Mouse (Mus musculus): ENCODE results near the gene Sirt2. TPM values are rescaled to one million over a fixed set of nuclear protein-coding genes. Genes with fewer than 3 reads are reported as not detected.

Sirt2 gene
- total and polyA plus RNA-seq, 3 experiments: 35.7 to 72.4 TPM; not detected in 1

GRCm38 (mm10) chr7:28726600-28726999 lies 39.9 kb upstream of the Sirt2 start:
- Histone ChIP-seq H3K79me2 (ENCODE audit: control insufficient read depth, insufficient read depth, low read length, poor library complexity) (no peaks in the 10 kb centered on the region), H3K4me3 (ENCODE audit: control insufficient read depth in 1 of 2, insufficient read depth in 1 of 2, low read depth in 2 of 2, low read length in 2 of 2) (peak overlapping the region; percentile 48 to 50; a peak in 3 of 4 replicates), H3K9me3 (replicated peaks; ENCODE audit: insufficient read depth, low read length) (no peaks in the 10 kb centered on the region), H3K27ac (ENCODE audit: control insufficient read depth, low read depth, low read length) (no peak overlapping the region), H3K9ac (ENCODE audit: control insufficient read depth, low read depth, low read length, poor library complexity, severe bottlenecking) (peak overlapping the region; percentile 59), H3K4me1 (ENCODE audit: control insufficient read depth in 1 of 2, insufficient read depth in 2 of 2, low read length in 2 of 2) (no peaks in the 10 kb centered on the region), H3K27me3 (ENCODE audit: control insufficient read depth in 1 of 2, insufficient read depth in 2 of 2, low read length in 2 of 2) (no peaks in the 10 kb centered on the region), H3K36me3 (ENCODE audit: control insufficient read depth in 1 of 2, insufficient read depth in 2 of 2, low read length in 2 of 2) (no peaks in the 10 kb centered on the region)
- peak; percentile 60 for TF ChIP-seq NRF1 (IDR thresholded peaks at IDR 0.05; ENCODE audit: insufficient read depth, low read depth, low read length, poor library complexity, severe bottlenecking)
- TF ChIP-seq MAX (IDR thresholded peaks at IDR 0.05; ENCODE audit: low read length): peak; percentile 75; the same call in 1 of the 2 replicates
- TF ChIP-seq NELFE (IDR thresholded peaks at IDR 0.05; ENCODE audit: low read depth, low read length): peak; percentile 32; the same call in 1 of the 2 replicates
- no peak for TF ChIP-seq TAL1 (IDR thresholded peaks at IDR 0.05; ENCODE audit: low read length)
- TF ChIP-seq KAT2A (conservative IDR thresholded peaks at IDR 0.05; ENCODE audit: low read depth, low read length): no peak
- no peak for TF ChIP-seq ETS1 (IDR thresholded peaks at IDR 0.05; ENCODE audit: low read depth, low read length)
- TF ChIP-seq RAD21 (IDR thresholded peaks at IDR 0.05; ENCODE audit: low read depth, low read length): peak; percentile 89
- TF ChIP-seq RCOR1 (IDR thresholded peaks at IDR 0.05; ENCODE audit: low read depth, low read length): no peak
- TF ChIP-seq CTCF (IDR thresholded peaks at IDR 0.05 in 2 of 3, conservative IDR thresholded peaks at IDR 0.05 in 1 of 3; ENCODE audit: control insufficient read depth in 1 of 3, insufficient read depth in 1 of 3, low read depth in 2 of 3, low read length in 3 of 3, poor library complexity in 1 of 3, severe bottlenecking in 1 of 3): peak; percentile 93 to 97 (median 96)
- TF ChIP-seq USF2 (IDR thresholded peaks at IDR 0.05; ENCODE audit: borderline replicate concordance in 1 of 2, insufficient read depth in 1 of 2, low read depth in 1 of 2, low read length in 2 of 2): no peak
- TF ChIP-seq MAFK (IDR thresholded peaks at IDR 0.05; ENCODE audit: borderline replicate concordance, low read depth, low read length): no peak
- no peak for TF ChIP-seq POLR2A (IDR thresholded peaks at IDR 0.05; ENCODE audit: control insufficient read depth in 1 of 2, insufficient read depth in 1 of 2, low read depth in 1 of 2, low read length in 2 of 2, poor library complexity in 1 of 2)
- TF ChIP-seq MYC (IDR thresholded peaks at IDR 0.05; ENCODE audit: low read depth, low read length): peak; percentile 79; the same call in 1 of the 2 replicates
- TF ChIP-seq MXI1 (IDR thresholded peaks at IDR 0.05; ENCODE audit: low read depth, low read length): peak; percentile 85
- no peak for TF ChIP-seq TBP (IDR thresholded peaks at IDR 0.05; ENCODE audit: low read depth, low read length)
- peak; percentile 79 for TF ChIP-seq ZNF384 (IDR thresholded peaks at IDR 0.05; ENCODE audit: low read depth, low read length)
- peak; percentile 77 for TF ChIP-seq SMC3 (IDR thresholded peaks at IDR 0.05; ENCODE audit: low read depth, low read length)
- TF ChIP-seq HCFC1 (IDR thresholded peaks at IDR 0.05; ENCODE audit: low read depth, low read length): 0 out of 2 replicates have a peak, but pooled peaks have one; percentile 14
- no peak; the same call in 1 of the 2 replicates for TF ChIP-seq BHLHE40 (IDR thresholded peaks at IDR 0.05; ENCODE audit: borderline replicate concordance, low read depth, low read length)
- peak; percentile 72; the same call in 1 of the 2 replicates for TF ChIP-seq SIN3A (IDR thresholded peaks at IDR 0.05; ENCODE audit: low read length)
- TF ChIP-seq POLR2AphosphoS2 (IDR thresholded peaks at IDR 0.05; ENCODE audit: low read length): no peak
- peak; percentile 63 for TF ChIP-seq ZC3H11A (IDR thresholded peaks at IDR 0.05; ENCODE audit: low read depth, low read length)
- 0 out of 2 replicates have a peak, but pooled peaks have one; percentile 11 for TF ChIP-seq USF1 (IDR thresholded peaks at IDR 0.05; ENCODE audit: low read depth, low read length)
- peak; percentile 40; the same call in 1 of the 2 replicates for TF ChIP-seq TCF12 (IDR thresholded peaks at IDR 0.05; ENCODE audit: low read depth, low read length)
- TF ChIP-seq ZKSCAN1 (IDR thresholded peaks at IDR 0.05; ENCODE audit: low read depth, low read length): no peak
- DNase-seq (ENCODE audit: low read depth, low spot score): peak; percentile 88

Data from MEL (cell line).